Mouse (Mus musculus): Measurements from ENCODE around the gene Vmn1r51. TPM values are rescaled to one million over a fixed set of nuclear protein-coding genes. Genes with fewer than 3 reads are reported as not detected.

Gene Vmn1r51
- not detected in 2 replicates for polyA plus RNA-seq (2012; ENCODE audit: low replicate concordance)

DNA sequence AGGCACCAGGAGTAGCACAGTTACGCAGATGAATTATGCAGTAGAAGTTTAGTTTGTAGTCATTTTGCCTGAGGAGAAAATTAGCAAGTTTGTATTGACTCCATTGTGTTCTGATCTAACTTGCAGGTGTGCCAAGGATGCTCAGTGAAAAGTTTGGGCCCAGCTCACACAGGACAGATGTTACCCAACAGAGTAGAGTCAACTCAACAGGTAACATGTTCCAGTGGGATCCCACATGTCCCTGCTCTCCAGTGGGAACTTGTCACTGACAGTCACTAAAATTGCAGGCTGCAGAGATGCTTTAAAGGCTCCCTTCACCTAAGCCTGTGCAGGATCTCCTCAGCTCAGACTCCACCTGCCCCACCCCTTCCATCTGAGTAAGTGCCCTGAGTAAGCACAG is at the start of gene Vmn1r51:
Gene Vmn1r51 (plus strand): TSS at position 301 of the 400 bp plus-strand sequence.

DNA sequence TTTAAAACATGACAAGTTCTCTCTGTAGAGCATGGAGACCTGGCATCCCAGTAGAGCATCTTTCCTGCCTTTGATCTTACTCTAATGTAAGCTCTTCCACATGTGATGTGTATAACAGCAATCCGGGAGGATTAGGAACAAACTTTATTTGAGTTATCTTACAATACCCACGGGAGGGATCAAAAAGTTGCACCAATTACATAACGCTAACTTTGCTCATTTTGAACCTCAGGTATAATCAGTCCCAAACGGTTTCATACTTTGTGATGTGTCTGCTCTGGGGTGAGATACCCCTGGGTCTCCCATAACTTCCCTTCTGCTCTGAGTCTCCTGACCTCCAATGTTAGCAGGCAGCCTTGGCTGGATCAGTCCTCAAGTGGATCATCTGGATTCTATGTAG is 44.0 kb upstream of the Vmn1r51 start, which contains the start of gene Vmn1r49:
Gene Vmn1r49 (minus strand): TSS at position 101 of the 400 bp plus-strand sequence.

DNA sequence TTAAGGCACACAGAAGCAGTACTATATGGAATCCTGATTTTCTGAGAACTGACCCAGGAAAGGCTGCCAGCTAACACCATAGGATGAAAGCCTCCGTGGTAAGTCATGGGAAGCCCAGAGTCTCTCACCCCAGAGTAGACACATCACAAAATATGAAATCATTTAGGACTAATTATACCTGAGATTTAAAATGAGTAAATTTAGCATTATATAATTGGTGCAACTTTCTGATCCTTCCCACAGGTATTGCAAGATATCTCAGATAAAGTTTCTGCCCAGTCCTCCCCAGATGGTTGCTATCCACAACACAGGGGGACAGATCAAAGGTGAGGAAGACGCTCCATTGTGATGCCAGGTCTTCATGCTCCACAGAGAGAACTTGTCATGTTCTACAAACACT is 21.3 kb upstream of the Vmn1r51 start, which contains the start of gene Vmn1r50:
Gene Vmn1r50 (plus strand): TSS at position 301 of the 400 bp plus-strand sequence.

DNA sequence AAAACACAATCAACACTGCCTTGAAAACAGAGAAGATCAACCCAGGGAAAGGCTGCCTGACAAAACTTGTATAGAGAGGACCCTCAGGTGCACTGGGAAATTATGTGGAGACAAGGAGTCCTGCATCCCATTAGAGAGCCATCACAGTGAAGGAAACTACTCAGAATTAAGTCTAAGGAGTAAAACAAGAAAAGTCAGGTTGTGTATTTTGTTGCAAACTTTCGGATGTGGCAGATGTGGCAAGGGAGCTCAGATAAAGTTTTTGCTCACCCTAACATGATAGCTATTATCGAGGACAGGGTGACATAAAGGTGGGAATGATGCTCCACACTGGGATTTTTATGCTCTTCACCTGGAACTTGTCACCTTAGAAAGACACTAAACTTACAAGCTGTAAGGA is 52.1 kb downstream of the Vmn1r51 start, which contains the start of gene Vmn1r52:
Gene Vmn1r52 (plus strand): TSS at position 301 of the 400 bp plus-strand sequence.

Other genes starting within 250 kb of the Vmn1r51 start
- gene Vmn1r42, start 246.2 kb upstream of the Vmn1r51 start, polyA plus RNA-seq (2012; ENCODE audit: low replicate concordance), result not detected in 2 replicates
- gene Vmn1r43, start 246.2 kb upstream of the Vmn1r51 start, polyA plus RNA-seq (2012; ENCODE audit: low replicate concordance), result not detected in 2 replicates
- gene Vmn1r44, start 238.9 kb upstream of the Vmn1r51 start, polyA plus RNA-seq (2012; ENCODE audit: low replicate concordance), result not detected in 2 replicates
- gene Vmn1r45, start 182.0 kb upstream of the Vmn1r51 start, polyA plus RNA-seq (2012; ENCODE audit: low replicate concordance), result 0.08 TPM in 1 of 2 replicates, not detected in the other
- gene Vmn1r46, start 153.3 kb upstream of the Vmn1r51 start, polyA plus RNA-seq (2012; ENCODE audit: low replicate concordance), result not detected in 2 replicates
- not detected in 2 replicates for gene Vmn1r47, start 106.4 kb upstream of the Vmn1r51 start, polyA plus RNA-seq (2012; ENCODE audit: low replicate concordance)
- gene Vmn1r48, start 85.8 kb upstream of the Vmn1r51 start, polyA plus RNA-seq (2012; ENCODE audit: low replicate concordance), result not detected in 2 replicates
- gene Vmn1r49, start 44.1 kb upstream of the Vmn1r51 start, polyA plus RNA-seq (2012; ENCODE audit: low replicate concordance), result not detected in 2 replicates
- not detected in 2 replicates for gene Vmn1r50, start 21.2 kb upstream of the Vmn1r51 start, polyA plus RNA-seq (2012; ENCODE audit: low replicate concordance)
- 0.07 TPM in 1 of 2 replicates, not detected in the other for gene Vmn1r52, start 52.2 kb downstream of the Vmn1r51 start, polyA plus RNA-seq (2012; ENCODE audit: low replicate concordance)
- gene V1ra8, start 80.2 kb downstream of the Vmn1r51 start, polyA plus RNA-seq (2012; ENCODE audit: low replicate concordance), result not detected in 2 replicates
- not detected in 2 replicates for gene Vmn1r53, start 101.8 kb downstream of the Vmn1r51 start, polyA plus RNA-seq (2012; ENCODE audit: low replicate concordance)
- not detected in 2 replicates for gene Vmn1r54, start 123.7 kb downstream of the Vmn1r51 start, polyA plus RNA-seq (2012; ENCODE audit: low replicate concordance)
- gene BC048671, start 178.6 kb downstream of the Vmn1r51 start, polyA plus RNA-seq (2012; ENCODE audit: low replicate concordance), result not detected in 2 replicates
- gene Chst13, start 202.6 kb downstream of the Vmn1r51 start, polyA plus RNA-seq (2012; ENCODE audit: low replicate concordance), result not detected in 2 replicates
- not detected in 2 replicates for gene Uroc1, start 210.7 kb downstream of the Vmn1r51 start, polyA plus RNA-seq (2012; ENCODE audit: low replicate concordance)
- 21.1 and 24.3 TPM in 2 replicates for gene Zxdc, start 246.9 kb downstream of the Vmn1r51 start, polyA plus RNA-seq (2012; ENCODE audit: low replicate concordance)

Data from leukemia stem cell, adult 10-12 weeks (primary cell).